Mouse (Mus musculus) embryonic facial prominence, embryonic 12.5 days (tissue): ENCODE data around the gene Sema6d. TPM values are rescaled to one million over a fixed set of nuclear protein-coding genes. Genes with fewer than 3 reads are reported as not detected.

Experiments
- ATAC-seq: fragments of 200-750 bp; cut with Nextera tagmentation; 2 replicates; pipeline ENCODE4 v1.8.0; 2017; ENCODE audit not compliant: insufficient number of reproducible peaks, insufficient read depth, low FRiP score, low TSS enrichment
- H3K27ac ChIP-seq: fragments of 300-500 bp; sonication (generic); 2 replicates; pipeline ENCODE4 v1.5.1; 2016; ENCODE audit warnings: mild to moderate bottlenecking
- H3K27me3 ChIP-seq: fragments of 300-500 bp; sonication (generic); 2 replicates; pipeline ENCODE4 v1.6.1; 2016; ENCODE audit warnings: mild to moderate bottlenecking, moderate library complexity
- H3K36me3 ChIP-seq: fragments of 300-500 bp; sonication (generic); 2 replicates; pipeline ENCODE4 v1.6.1; 2016; ENCODE audit warnings: mild to moderate bottlenecking
- H3K4me1 ChIP-seq: fragments of 300-500 bp; sonication (generic); 2 replicates; pipeline ENCODE4 v1.6.1; 2016
- H3K4me2 ChIP-seq: fragments of 300-500 bp; sonication (generic); replicated peaks from 2 replicates; pipeline ENCODE4 v1.6.1; 2016; ENCODE audit warnings: mild to moderate bottlenecking, moderate library complexity
- H3K4me3 ChIP-seq: fragments of 300-500 bp; sonication (generic); 2 replicates; pipeline ENCODE4 v1.5.1; 2016; ENCODE audit warnings: mild to moderate bottlenecking
- H3K9ac ChIP-seq: fragments of 300-500 bp; sonication (generic); 2 replicates; pipeline ENCODE4 v1.6.1; 2016; ENCODE audit warnings: mild to moderate bottlenecking, moderate library complexity
- H3K9me3 ChIP-seq: fragments of 300-500 bp; sonication (generic); 2 replicates; pipeline ENCODE4 v1.6.1; 2016; ENCODE audit warnings: mild to moderate bottlenecking, moderate library complexity
- WGBS: fragments of 180-500 bp; shearing (Covaris S2); methylation state at CpG from one replicate; pipeline ENCODE4 v1.1.7; 2016; 5-methylcytosine and 5-hydroxymethylcytosine counted together
- polyA plus RNA-seq: library from polyadenylated mRNA; unstranded; fragments of >200 nt; fragmentation: Nextera tagmentation; extraction: Ambion mirVana; gene quantifications from 2 replicates; pipeline ENCODE4 v1.2.1, GENCODE M21; 2016

Gene Sema6d
- polyA plus RNA-seq, 1 experiment from 2014 or later, result 12.8 TPM

- no peak overlapping the region for H3K4me3 ChIP-seq
- 76% methylated on average over 12 of the region's 12 CpGs for WGBS
- no peaks in the 10 kb centered on the region for H3K4me1 ChIP-seq
- no peaks in the 10 kb centered on the region for H3K9me3 ChIP-seq
- H3K27ac ChIP-seq, result no peak overlapping the region
- H3K36me3 ChIP-seq, result no peaks in the 10 kb centered on the region
- ATAC-seq, result no peak
- no peaks in the 10 kb centered on the region for H3K27me3 ChIP-seq
- no peak overlapping the region for H3K4me2 ChIP-seq
- no peak overlapping the region for H3K9ac ChIP-seq
Measured at GRCm38 (mm10) chr2:124490010-124490801, 400.4 kb downstream of the Sema6d start.

GRCm38 (mm10) chr2:124495751-124496150 lies 406.0 kb downstream of the Sema6d start:
- H3K27me3 ChIP-seq, result no peaks in the 10 kb centered on the region
- H3K27ac ChIP-seq, result no peak overlapping the region
- WGBS, result 77% methylated on average over 1 of the region's 1 CpGs
- no peak overlapping the region for H3K9ac ChIP-seq
- no peaks in the 10 kb centered on the region for H3K36me3 ChIP-seq
- no peak overlapping the region for H3K4me2 ChIP-seq
- no peaks in the 10 kb centered on the region for H3K9me3 ChIP-seq
- ATAC-seq, result no peak
- no peaks in the 10 kb centered on the region for H3K4me1 ChIP-seq
- H3K4me3 ChIP-seq, result no peak overlapping the region

GRCm38 (mm10) chr2:124499670-124500069 lies 409.9 kb downstream of the Sema6d start:
- Histone ChIP-seq H3K27me3 (no peaks in the 10 kb centered on the region), H3K9me3 (no peaks in the 10 kb centered on the region), H3K27ac (no peak overlapping the region), H3K4me2 (no peak overlapping the region), H3K9ac (no peak overlapping the region), H3K36me3 (no peaks in the 10 kb centered on the region), H3K4me1 (no peaks in the 10 kb centered on the region), H3K4me3 (no peak overlapping the region)
- 60% methylated on average over 1 of the region's 1 CpGs for WGBS
- no peak for ATAC-seq

GRCm38 (mm10) chr2:124505784-124506489 lies 416.2 kb downstream of the Sema6d start:
- H3K9me3 ChIP-seq, result no peaks in the 10 kb centered on the region
- 26% methylated on average over 4 of the region's 4 CpGs for whole genome bisulfite sequencing
- no peaks in the 10 kb centered on the region for H3K27me3 ChIP-seq
- H3K4me1 ChIP-seq, result no peaks in the 10 kb centered on the region
- no peak overlapping the region for H3K4me3 ChIP-seq
- H3K4me2 ChIP-seq, result no peak overlapping the region
- H3K27ac ChIP-seq, result no peak overlapping the region
- no peak overlapping the region for H3K9ac ChIP-seq
- H3K36me3 ChIP-seq, result no peaks in the 10 kb centered on the region
- no peak for ATAC-seq

GRCm38 (mm10) chr2:124507804-124508203 lies 418.0 kb downstream of the Sema6d start:
- no peaks in the 10 kb centered on the region for H3K27me3 ChIP-seq

GRCm38 (mm10) chr2:124509479-124509878 lies 419.7 kb downstream of the Sema6d start:
- H3K27me3 ChIP-seq, result no peaks in the 10 kb centered on the region
- WGBS, result 83% methylated on average over 6 of the region's 6 CpGs
- ATAC-seq, result no peak

More at GRCm38 (mm10) chr2:124507804-124508203, 418.0 kb downstream of the Sema6d start:
- no peak overlapping the region for H3K4me3 ChIP-seq
- WGBS, result 81% methylated on average over 4 of the region's 4 CpGs
- no peak for ATAC-seq
- H3K27ac ChIP-seq, result no peak overlapping the region
- no peaks in the 10 kb centered on the region for H3K9me3 ChIP-seq
- no peak overlapping the region for H3K9ac ChIP-seq
- H3K4me2 ChIP-seq, result no peak overlapping the region
- no peaks in the 10 kb centered on the region for H3K36me3 ChIP-seq
- H3K4me1 ChIP-seq, result no peaks in the 10 kb centered on the region

GRCm38 (mm10) chr2:124511826-124512225 lies 422.1 kb downstream of the Sema6d start:
- Histone ChIP-seq H3K4me3 (no peak overlapping the region), H3K27me3 (no peaks in the 10 kb centered on the region), H3K4me2 (no peak overlapping the region), H3K36me3 (no peaks in the 10 kb centered on the region), H3K9ac (no peak overlapping the region), H3K27ac (no peak overlapping the region), H3K9me3 (no peaks in the 10 kb centered on the region), H3K4me1 (no peaks in the 10 kb centered on the region)
- WGBS, result 80% methylated on average over 10 of the region's 10 CpGs
- no peak for ATAC-seq

More at GRCm38 (mm10) chr2:124509479-124509878, 419.7 kb downstream of the Sema6d start:
- Histone ChIP-seq H3K9ac (no peak overlapping the region), H3K4me3 (no peak overlapping the region), H3K4me2 (no peak overlapping the region), H3K9me3 (no peaks in the 10 kb centered on the region), H3K36me3 (no peaks in the 10 kb centered on the region), H3K27ac (no peak overlapping the region), H3K4me1 (no peaks in the 10 kb centered on the region)

- Histone ChIP-seq H3K27me3 (no peaks in the 10 kb centered on the region), H3K4me2 (no peak overlapping the region), H3K36me3 (no peaks in the 10 kb centered on the region), H3K27ac (no peak overlapping the region), H3K9ac (no peak overlapping the region), H3K4me1 (no peaks in the 10 kb centered on the region), H3K9me3 (no peaks in the 10 kb centered on the region), H3K4me3 (no peak overlapping the region)
- ATAC-seq, result no peak
- 89% methylated on average over 3 of the region's 3 CpGs for WGBS
Measured at GRCm38 (mm10) chr2:124522426-124522825, 432.7 kb downstream of the Sema6d start.

GRCm38 (mm10) chr2:124523667-124524066 lies 433.9 kb downstream of the Sema6d start:
- H3K36me3 ChIP-seq, result no peaks in the 10 kb centered on the region
- no peak overlapping the region for H3K4me2 ChIP-seq
- no peak overlapping the region for H3K4me3 ChIP-seq
- no peaks in the 10 kb centered on the region for H3K27me3 ChIP-seq
- no peaks in the 10 kb centered on the region for H3K9me3 ChIP-seq
- no peak overlapping the region for H3K27ac ChIP-seq
- no peaks in the 10 kb centered on the region for H3K4me1 ChIP-seq
- WGBS, result 88% methylated on average over 6 of the region's 6 CpGs
- H3K9ac ChIP-seq, result no peak overlapping the region
- ATAC-seq, result no peak

- Histone ChIP-seq H3K27me3 (no peaks in the 10 kb centered on the region), H3K4me3 (no peak overlapping the region), H3K27ac (no peak overlapping the region), H3K4me1 (no peaks in the 10 kb centered on the region), H3K9me3 (no peaks in the 10 kb centered on the region), H3K36me3 (no peaks in the 10 kb centered on the region), H3K9ac (no peak overlapping the region), H3K4me2 (no peak overlapping the region)
- 75% methylated on average over 3 of the region's 3 CpGs for WGBS
- no peak for ATAC-seq
Measured at GRCm38 (mm10) chr2:124524167-124524566, 434.4 kb downstream of the Sema6d start.

- 89% methylated on average over 3 of the region's 3 CpGs for WGBS
- Histone ChIP-seq H3K4me3 (no peak overlapping the region), H3K27me3 (no peaks in the 10 kb centered on the region), H3K4me1 (no peaks in the 10 kb centered on the region), H3K36me3 (no peaks in the 10 kb centered on the region), H3K9ac (no peak overlapping the region), H3K27ac (no peak overlapping the region), H3K4me2 (no peak overlapping the region), H3K9me3 (no peaks in the 10 kb centered on the region)
- no peak for ATAC-seq
Measured at GRCm38 (mm10) chr2:124527641-124528040, 437.9 kb downstream of the Sema6d start.

- 90% methylated on average over 2 of the region's 2 CpGs for WGBS
- no peaks in the 10 kb centered on the region for H3K36me3 ChIP-seq
- no peaks in the 10 kb centered on the region for H3K4me1 ChIP-seq
- no peak overlapping the region for H3K9ac ChIP-seq
- H3K27me3 ChIP-seq, result no peaks in the 10 kb centered on the region
- H3K4me2 ChIP-seq, result no peak overlapping the region
- H3K27ac ChIP-seq, result no peak overlapping the region
- H3K4me3 ChIP-seq, result no peak overlapping the region
- ATAC-seq, result no peak
- no peaks in the 10 kb centered on the region for H3K9me3 ChIP-seq
Measured at GRCm38 (mm10) chr2:124530441-124530840, 440.7 kb downstream of the Sema6d start.
